ENCODE assay signal across 9 mouse cellular contexts in the genomic region with DNA sequence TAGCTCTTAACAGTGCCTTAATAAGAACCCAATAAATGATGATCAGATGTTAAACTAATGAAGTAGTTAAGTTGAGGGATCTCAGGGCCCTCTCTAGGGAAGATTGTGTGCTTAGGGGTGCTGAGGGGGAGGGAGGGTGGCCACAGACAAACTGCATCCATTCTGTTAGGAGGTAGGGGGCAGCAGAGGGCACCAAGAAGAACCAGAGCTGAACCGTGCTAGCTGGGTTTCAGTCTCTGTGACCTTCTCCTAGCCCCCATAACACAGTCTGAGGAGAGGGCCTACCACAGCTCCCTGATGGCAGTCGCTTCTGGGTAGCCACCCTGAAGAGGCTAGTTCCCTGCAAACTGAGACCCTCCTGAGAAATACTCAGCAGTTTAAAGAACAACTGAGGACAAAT.
DNase-seq lines count a peak whose midpoint lies in the region; ATAC-seq lines count a peak whose summit lies in the region.
"Had no signal": no experiment of that assay in that cellular context is flagged by ENCODE, and none has a peak within 500 bp of the region (broad histone marks: within the 10 kb centered on the region; RNA-seq: fewer than 3 reads in every experiment).

No protein-coding gene starts in this region.

- ATAC-seq in midbrain, embryonic 11.5 days (ENCODE audit: low FRiP score): peak; percentile 58
- no peak for ATAC-seq in midbrain, embryonic 16.5 days

- H3K4me2 ChIP-seq in midbrain, embryonic 11.5 days: no peak overlapping the region
- no peak overlapping the region for H3K4me2 ChIP-seq in midbrain, embryonic 16.5 days (ENCODE audit: low read length)
- H3K4me2 ChIP-seq: neural tube, embryonic 12.5 days had no signal

- no peaks in the 10 kb centered on the region for H3K27me3 ChIP-seq in midbrain, embryonic 11.5 days (ENCODE audit: control insufficient read depth, insufficient read depth, low read length)
- no peaks in the 10 kb centered on the region for H3K27me3 ChIP-seq in midbrain, embryonic 16.5 days (ENCODE audit: control insufficient read depth, insufficient read depth, low read depth, low read length)
- H3K27me3 ChIP-seq: neural tube, embryonic 12.5 days had no signal

- no peaks in the 10 kb centered on the region for H3K9me3 ChIP-seq in midbrain, embryonic 11.5 days (ENCODE audit: control insufficient read depth, low read length)
- H3K9me3 ChIP-seq in midbrain, embryonic 16.5 days (replicated peaks; ENCODE audit: control insufficient read depth, low read length, poor library complexity, severe bottlenecking): no peaks in the 10 kb centered on the region
- H3K9me3 ChIP-seq: neural tube, embryonic 12.5 days had no signal

- no peak overlapping the region for H3K4me3 ChIP-seq in midbrain, embryonic 11.5 days (ENCODE audit: low read depth, low read length)
- H3K4me3 ChIP-seq in midbrain, embryonic 16.5 days (ENCODE audit: low read depth, low read length): no peak overlapping the region
- H3K4me3 ChIP-seq: neural tube, embryonic 12.5 days had no signal

- H3K4me1 ChIP-seq in midbrain, embryonic 11.5 days (ENCODE audit: control insufficient read depth, insufficient read depth, low read length): peaks cover 9% of the 10 kb centered on the region
- peaks cover 5% of the 10 kb centered on the region; the same call in 1 of the 2 replicates for H3K4me1 ChIP-seq in midbrain, embryonic 16.5 days (ENCODE audit: control insufficient read depth, insufficient read depth, low read length)
- H3K4me1 ChIP-seq: neural tube, embryonic 12.5 days had no signal

- DNase-seq in cerebellum, postnatal 14 days: peak; percentile 52 to 53
- DNase-seq in cerebellum, adult 11 months: no peak
- no peak for DNase-seq in midbrain, embryonic 11.5 days (ENCODE audit: low spot score, missing footprints)
- DNase-seq in forelimb bud, embryonic 11.5 days (ENCODE audit: low read depth, low spot score): peak; percentile 21
- DNase-seq in mesoderm, embryonic 11.5 days (ENCODE audit: low read depth, low spot score): peak; percentile 27
- no peak for DNase-seq in right cerebral cortex, postnatal 14 days
- no peak for DNase-seq in left cerebral cortex, postnatal 14 days (ENCODE audit: low spot score in 2 of 2)

- intact Hi-C loops in left cerebral cortex, postnatal 14 days (cut with DNase I): no loop called here

- no peak overlapping the region for H3K27ac ChIP-seq in midbrain, embryonic 11.5 days (ENCODE audit: low read depth, low read length)
- no peak overlapping the region for H3K27ac ChIP-seq in midbrain, embryonic 16.5 days (ENCODE audit: low read length)
- H3K27ac ChIP-seq: neural tube, embryonic 12.5 days had no signal

- no peak overlapping the region for H3K9ac ChIP-seq in midbrain, embryonic 11.5 days (ENCODE audit: low read length)
- no peak overlapping the region for H3K9ac ChIP-seq in midbrain, embryonic 16.5 days (ENCODE audit: low read depth, low read length)
- H3K9ac ChIP-seq: neural tube, embryonic 12.5 days had no signal

- 21% methylated on average over 2 of the region's 2 CpGs for WGBS in midbrain, embryonic 11.5 days
- WGBS in midbrain, embryonic 16.5 days: 23% methylated on average over 2 of the region's 2 CpGs

- no peaks in the 10 kb centered on the region for H3K36me3 ChIP-seq in midbrain, embryonic 11.5 days (ENCODE audit: control insufficient read depth, insufficient read depth, low read length)
- H3K36me3 ChIP-seq in midbrain, embryonic 16.5 days (ENCODE audit: control insufficient read depth, insufficient read depth, low read length): no peaks in the 10 kb centered on the region
- H3K36me3 ChIP-seq: neural tube, embryonic 12.5 days had no signal

Comparison
In these comparisons a context has a peak if more than half of its experiments do, and no peak if none do; other contexts are left out.
1. DNase-seq: peak in cerebellum, postnatal 14 days (2 of 2), forelimb bud, embryonic 11.5 days (single experiment) and mesoderm, embryonic 11.5 days (single experiment); none in cerebellum, adult 11 months (single experiment), midbrain, embryonic 11.5 days (single experiment), right cerebral cortex, postnatal 14 days (single experiment) and left cerebral cortex, postnatal 14 days (0 of 2).